Mouse (Mus musculus) kidney, postnatal 10 days (tissue): ENCODE data around the gene Lekr1.
"Not testable (repeated sequence)": the region's sequence is repeated elsewhere in the genome, so short reads cannot be mapped to it uniquely, and the experiment has no call there.

Experiments
- DNase-seq: peaks from one replicate; pipeline ENCODE4 v3.0.0; 2021; ENCODE audit warnings: mixed read lengths

Gene Lekr1

DNA sequence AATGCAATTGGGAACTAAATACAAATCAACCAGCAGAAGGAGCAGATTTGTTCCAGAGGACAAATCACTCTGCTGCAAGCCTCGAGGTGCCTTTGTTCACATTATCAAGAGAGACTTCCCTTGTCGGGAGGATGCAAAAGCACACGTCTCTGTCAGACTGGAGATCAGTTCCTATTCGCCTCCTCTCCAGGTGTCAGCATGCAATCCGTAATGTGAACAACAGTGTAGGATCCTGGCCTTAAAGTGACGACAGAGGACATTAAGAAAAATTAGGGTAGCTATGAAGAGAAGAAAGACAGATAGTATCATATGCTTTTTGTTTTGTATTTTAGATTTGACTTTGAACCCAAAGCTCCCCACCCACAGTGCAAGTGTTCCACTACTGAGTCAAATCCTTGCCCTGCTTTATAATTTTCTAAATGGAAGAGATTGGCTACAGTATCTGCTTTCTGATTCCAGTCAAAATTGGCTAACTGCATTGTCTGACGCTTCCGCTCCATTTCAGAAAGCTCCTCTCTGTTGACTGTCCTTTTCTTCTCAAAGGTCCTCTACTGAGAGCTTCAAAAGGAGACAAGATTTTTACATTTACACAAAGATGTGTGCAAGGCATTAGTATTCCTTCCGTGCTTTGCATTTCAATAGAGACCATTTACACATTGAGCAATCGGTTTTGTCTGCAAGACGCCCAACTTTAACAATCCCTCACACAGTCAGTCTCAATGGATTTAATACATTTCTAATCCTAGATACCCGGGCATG is 8.9 kb upstream of the Lekr1 start:
- no peak for DNase-seq

DNA sequence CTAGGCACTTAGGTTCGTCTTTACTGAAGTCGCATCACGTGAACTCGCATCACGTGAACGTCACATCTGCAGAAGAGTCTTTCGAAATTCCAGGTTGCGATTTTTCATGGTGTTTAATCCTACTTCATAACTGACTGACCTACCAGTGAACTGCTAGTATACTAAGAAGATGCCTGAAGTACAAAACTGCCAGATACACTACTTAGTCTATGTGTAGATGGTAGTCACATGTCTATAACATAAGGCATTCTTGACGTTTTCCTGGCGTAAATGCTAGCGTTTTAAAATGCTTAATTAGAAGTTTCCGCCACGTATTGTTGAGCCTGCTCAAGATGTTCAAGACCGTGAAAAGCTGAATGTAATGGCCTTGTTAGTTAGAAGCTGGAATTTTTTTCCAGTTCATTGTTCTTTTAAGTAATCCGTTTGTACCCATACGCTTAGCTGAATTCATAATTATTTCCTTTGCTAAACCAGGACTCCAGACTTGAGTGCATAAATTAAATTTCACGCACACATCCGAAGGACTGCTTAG is 7.9 kb upstream of the Lekr1 start:
- no peak for DNase-seq

DNA sequence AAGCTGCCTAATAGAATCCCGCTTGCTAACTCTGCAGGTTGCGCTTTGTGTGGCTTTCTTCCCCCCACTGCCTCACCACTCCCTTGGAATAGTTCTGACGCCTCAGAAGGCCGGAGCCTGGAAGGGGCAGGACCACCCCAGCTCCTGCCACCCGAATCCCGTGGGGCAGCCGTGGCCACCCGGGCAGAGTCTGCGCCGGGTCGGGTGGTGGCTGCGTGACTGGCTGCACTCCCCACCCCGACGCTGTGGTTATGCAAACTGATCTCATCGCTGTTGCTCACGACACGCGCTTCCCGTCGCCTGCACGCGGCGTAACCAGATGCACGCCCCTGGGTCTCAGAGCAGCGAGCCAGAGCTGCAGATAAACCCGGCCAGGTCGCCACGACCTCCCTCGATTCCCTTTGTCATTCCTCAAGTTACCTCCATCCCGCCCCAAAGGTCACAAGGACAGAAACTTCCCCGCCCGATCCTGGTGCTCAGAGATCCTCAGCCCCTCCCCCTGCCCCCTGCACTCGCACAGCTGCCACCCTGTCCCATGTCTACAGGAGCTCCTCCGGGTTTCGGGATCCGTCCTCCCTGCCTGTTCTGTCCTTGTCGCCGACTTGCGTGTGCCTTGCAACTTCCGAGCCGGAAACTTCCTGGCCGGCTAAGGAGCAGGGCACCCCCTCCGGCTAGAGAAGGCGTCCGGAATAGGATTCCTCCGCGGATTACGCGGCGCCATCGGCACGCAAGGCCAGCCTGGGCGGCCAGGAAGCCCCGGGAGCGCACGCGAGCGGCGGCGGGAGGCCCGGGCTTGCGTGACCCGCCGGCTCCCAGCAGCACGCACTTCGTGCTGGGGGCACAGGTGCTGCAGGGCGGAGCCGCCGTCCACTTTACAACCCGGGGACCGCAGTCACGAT is 7.1 kb upstream of the Lekr1 start:
- DNase-seq, result peak; percentile 80

DNA sequence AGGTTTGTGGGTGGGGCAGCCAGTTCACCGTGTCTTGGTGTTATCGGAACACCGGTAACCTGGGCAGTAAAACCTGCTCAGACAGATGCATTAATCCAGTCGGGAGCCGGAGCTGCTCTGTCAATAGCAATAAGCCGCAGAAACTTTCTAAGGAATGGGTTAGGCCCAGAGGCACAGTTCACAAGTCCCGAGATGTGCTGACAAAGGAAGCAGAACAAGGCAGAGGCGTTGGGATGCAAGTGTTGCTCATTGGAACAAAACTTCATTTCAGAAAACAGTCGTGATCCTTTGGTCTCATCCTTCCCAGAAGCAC is 6.5 kb upstream of the Lekr1 start:
- no peak for DNase-seq

DNA sequence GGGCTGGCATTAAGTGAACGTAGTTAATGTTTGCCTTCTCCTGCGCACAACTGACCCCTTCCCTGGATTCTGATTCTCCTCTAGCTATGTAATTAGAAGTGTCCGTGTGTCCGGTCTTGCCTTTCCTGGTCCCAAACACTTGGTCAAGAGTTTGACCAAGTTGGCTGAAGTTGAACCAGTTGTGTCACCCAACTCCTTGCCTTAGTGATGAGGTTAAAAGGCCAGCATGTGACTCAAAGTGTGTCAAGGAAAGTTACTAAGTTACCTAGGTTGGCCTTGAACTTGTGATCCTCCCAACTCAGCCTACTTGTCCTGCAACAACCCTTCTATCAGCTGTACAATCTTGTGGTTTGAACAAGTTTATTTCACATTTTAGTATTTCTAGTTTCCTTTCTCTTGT is 5.7 kb upstream of the Lekr1 start:
- no peak for DNase-seq

DNA sequence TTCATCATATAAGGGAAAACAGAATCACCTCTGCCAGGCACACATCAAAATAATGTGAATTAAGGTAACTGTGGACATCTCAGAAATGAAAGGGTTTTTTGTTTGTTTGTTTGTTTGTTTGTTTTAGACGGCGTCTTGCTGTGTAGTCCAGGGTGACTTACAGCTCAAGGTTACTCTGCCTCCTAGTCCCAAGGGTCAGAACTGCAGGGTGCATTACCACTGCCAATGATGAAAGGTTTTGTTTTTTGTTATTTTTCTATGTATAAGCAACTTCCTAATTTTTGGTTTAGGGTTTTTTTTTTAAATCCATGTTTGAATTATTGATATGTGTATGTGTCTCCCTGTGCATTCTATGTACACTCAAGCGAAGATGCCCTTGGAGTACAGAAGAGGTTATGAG is 4.3 kb upstream of the Lekr1 start:
- no peak for DNase-seq

DNA sequence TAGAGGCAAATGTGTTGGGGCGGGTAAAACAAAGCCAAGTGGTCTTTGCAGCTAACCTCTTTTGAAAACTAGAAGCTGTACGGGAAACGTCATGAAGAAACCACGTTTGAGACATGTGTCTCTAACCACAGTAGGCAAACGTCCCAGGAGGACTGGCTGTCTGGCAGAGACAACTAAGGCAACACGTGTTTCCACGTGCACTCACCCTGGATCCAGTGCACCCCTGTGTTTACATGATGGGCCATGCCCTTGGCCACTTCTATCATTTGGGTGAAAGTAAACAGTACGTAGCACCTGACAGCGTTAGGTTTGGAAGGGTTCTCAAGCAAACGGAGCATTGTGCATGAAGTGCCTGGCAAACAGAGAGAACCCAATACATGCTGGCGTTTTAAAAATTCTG is 2.9 kb upstream of the Lekr1 start:
- DNase-seq, result no peak

DNA sequence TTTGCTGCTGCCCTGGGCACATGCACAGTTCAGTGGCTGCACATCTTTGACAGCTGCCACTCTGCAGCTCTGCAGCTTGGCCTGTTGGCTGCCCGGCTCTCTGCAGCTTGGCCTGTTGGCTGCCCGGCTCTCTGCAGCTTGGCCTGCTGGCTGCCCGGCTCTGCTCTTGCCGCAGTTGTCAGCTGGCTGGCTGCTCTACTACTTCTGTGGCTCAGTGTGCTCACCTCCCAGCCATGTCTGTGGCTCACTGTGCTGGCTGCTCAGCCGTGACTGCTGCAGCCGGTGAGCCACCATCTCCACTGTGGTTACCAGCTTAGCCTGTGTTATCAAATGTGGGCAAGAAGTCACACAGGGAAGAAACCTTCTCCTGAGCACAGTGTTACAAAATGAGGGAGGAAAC is 4.2 kb downstream of the Lekr1 start:
- DNase-seq, result peak; percentile 23

DNA sequence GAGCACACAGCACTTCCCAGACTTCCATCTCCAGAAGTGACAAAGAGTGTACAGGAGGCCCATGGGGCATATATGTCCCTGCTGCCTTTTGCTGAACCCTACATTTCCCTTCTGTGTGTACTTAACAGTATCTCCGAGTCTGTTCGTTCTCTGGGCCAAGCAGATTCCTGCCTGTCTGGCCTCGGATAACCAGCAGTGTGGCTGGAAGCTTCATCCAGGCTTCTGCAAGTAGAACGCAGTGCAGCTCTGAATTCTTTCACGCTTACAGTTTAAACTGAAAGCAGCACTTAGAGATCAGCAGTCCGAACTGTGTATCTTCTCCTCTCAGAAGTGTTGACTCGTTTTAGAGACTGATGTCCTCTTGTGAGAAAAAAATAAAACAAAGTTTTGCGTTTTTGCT is 7.7 kb downstream of the Lekr1 start:
- DNase-seq, result peak; percentile 47

DNA sequence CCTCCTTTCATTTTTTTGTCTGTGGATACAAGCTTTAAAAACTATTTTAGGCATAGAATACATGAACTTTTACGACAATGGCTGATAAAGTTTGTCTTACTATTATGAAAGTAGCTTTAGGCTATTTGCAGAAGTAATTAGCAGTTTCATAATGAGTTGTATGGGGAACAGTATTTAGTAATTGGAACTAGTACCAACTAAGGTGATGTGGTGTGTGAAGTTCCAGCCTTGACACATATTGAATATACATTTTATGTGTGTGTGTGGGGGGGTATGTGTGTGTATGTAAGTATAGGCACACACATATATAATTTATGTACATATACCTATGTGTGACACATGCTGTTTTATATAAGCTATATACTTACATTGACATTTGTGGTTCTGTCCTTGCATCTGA is 14.6 kb downstream of the Lekr1 start:
- DNase-seq, result no peak

DNA sequence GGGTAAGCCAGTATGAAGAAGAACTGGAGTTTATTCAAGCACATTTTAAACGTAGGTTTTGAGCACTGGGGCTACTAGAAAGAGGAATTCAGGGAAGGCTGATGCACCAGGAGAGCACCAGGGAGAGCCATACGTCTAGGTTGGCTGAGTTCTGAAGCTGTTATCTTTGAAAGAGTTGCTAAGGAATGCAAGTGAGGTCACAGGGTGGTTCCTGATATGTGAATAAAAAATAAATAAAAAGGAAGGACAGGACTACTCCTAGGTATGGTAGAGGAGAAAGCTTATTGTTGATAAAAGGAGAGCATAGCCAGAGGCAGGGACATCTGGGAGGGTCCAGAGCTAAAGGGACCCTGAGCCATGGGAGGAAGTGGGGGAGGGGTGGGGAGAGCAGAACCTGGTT is 23.7 kb downstream of the Lekr1 start:
- DNase-seq, result no peak

DNA sequence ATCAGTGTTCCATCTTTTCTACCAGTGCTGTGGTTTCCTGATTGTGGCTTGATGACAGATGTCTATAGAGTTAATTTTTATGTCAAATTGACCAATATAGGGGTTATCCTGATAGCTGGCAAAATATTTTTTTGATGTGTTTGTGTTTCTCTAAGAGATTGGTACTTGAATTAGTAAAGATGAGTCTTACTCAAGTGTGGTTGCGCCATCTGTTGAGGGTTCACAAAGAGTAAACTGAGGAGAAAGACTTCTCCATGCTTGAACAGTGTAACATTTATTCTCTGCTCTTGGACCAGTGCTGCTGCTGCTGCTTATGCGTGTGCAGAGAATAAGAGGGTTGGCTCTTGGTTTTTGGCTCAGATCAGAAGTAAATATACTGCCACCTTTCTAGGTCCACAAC is 24.8 kb downstream of the Lekr1 start:
- no peak for DNase-seq

DNA sequence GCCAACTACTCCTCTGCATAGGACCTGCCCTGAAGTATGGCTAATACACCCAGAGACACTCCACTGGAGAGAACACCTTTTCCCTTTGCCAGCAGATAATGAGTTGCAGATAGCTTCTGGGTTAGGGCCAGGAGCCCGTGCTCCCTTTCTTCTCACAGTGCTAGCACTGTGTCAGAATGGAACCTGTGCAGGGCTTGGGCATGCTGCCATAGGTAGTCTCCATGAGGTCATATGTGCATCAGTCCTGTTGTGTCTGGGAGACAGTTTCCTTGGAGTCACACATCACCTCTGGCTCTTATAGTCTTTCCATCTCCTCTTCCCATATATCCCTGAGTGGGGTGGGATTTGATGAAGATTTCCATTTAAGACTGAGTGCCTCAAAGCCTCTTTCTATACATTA is 33.7 kb downstream of the Lekr1 start:
- no peak for DNase-seq

DNA sequence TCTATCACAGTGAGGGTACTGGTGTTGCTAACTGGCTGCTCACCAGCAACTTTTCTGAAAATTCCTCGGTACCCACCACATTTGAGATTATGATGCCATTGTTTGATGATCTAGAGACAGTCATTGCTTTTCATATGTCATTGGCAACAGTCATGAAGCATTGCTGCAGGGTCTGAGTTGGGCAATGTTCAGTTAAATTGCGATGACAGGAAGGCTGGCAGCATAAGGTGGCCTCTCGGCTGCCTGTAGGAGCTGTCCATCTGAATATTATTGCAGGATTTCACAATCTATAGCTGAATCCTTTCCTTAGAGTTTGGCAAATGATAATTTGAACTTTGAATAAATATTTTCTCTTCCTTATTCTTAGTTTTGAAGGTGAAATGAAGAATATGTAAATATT is 48.3 kb downstream of the Lekr1 start:
- no peak for DNase-seq

DNA sequence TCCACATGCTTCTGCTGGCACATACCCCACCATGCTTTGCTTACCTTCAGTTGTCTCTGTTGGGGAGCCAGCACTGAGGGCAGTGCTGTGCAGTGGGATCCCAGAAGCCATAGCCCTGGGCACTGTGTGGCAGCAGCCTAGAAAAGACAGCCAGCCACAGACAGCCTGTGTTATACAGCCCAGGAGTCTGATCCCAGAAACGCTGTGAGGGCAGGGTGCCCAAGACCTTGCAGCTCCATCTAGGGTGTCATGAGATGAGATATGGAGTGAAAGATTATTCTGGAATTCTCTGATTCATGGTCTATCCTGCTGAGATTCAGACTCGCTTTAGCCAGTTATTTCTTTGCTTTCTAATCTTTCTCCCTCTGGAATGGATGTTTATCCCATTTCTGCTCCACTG is 51.4 kb downstream of the Lekr1 start:
- DNase-seq, result no peak

DNA sequence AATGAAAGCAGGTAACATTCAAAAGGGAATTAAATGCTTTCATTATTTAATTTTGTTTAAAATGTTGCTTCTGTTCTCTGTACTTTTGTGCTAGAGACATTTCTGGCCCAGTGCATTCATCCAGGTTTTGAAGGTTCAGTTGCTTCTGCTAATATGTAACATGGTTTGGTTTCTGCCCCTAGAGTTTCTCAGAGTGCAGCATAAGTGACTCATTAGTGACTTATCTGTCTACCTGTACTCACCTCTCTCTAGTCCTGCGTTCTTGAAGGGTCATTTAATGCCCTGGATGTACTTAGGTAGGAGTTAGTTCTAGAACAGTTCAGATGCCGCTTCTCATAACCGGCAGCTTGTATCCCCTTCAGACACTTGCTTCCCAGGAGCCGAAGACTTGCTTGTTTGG is 56.9 kb downstream of the Lekr1 start:
- no peak for DNase-seq

DNA sequence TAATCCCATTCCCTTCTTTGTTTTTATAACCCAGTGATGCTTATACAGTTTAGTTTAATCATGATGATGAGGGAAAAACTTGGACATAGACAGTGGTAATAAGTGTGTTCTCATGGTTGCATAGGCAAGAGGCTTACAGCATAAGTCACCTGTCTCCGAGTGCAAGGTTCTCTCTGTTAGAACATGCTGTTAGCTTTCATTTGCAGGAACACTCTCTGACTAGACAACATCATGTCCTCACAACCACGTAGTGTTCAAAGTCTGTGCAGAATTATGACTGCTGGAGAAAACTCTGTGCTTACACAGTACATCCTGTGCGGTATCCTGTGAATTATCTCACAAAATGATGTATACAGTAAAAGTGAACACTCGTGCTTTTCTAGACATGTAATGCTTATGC is 57.6 kb downstream of the Lekr1 start:
- no peak for DNase-seq

DNA sequence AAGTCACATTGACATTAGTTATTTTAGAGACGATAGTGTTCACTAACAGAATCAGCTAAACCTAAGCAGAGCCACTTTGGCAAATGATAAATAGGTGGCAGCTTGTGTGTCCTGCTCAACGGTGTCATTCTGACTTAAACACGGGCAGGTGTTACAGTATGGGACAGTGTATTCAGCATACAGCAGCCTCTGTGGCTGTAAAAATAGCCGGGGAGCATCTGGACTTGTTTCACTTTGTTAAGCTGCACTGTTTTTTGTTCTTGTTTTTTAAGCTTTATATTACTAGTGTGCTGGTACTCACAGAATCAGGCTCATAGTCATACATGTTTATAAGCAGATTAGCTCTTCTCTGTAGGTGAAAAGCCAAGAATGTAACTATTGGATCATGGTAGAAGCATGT is 71.8 kb downstream of the Lekr1 start:
- DNase-seq, result no peak

DNA sequence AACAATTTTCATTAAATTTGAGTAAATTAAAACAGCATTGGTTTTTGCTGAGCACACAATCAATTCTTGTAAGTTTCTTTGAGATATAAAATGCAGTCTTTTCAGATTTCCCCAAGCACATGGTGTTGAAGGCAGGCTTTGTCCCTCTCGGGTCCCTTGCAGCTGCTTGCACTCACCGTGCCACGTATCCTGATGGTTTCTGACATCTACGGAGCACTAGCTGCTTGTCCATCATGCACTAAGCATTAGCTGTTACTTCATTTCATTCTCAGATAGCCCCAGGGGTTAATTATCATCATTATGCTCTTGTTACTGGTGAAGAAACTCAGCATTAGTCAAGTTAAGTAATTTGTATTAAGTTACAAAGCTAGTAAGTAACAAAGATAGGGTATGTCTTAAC is 78.9 kb downstream of the Lekr1 start:
- DNase-seq, result no peak

DNA sequence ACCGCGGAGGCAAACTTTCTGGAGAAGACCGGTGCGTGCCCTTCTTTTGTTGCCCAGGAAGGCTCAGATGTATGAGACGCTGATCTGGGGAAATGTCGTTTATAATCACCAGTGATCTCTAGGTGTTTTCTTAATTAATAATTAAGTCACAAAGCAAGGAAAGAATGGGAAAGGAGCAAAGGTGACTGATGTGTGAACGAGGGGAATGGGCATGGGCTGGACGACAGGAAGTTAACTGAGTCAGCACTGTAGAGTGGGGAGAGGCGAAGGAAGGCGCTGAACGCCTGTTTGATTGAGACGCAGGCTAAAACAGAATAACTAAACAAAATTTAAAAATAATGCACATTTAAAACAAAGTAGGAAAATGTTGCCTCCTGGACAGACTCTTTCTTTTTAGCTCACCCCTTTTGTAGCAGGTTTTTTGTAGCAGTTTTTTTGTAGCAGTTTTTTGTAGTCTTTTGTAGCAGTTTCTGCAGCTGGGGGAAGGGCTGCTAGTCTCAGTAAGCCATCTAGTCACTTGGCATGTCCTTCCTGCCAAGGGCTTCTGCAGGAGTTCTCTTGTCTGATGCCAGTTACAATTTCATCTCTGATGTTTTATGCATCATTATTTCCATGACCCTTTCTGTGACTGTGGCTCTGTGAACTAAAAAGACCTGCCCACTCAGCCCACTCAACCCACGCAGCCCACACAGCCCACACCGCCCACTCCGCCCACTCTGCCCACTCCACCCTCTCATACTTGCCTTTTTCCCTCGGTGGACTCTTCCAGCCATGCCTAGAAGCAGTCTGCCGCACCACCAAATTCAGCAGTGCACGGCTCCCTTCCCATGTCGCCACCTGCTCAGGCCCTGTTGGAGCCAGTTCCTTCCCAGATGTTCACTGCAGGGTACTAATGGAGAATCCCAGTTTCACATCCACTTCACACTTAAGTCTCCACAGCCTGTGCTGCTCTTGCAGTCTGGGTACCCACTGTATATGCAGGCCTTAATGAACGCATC is 98.8 kb downstream of the Lekr1 start:
- peak; percentile 19 for DNase-seq

DNA sequence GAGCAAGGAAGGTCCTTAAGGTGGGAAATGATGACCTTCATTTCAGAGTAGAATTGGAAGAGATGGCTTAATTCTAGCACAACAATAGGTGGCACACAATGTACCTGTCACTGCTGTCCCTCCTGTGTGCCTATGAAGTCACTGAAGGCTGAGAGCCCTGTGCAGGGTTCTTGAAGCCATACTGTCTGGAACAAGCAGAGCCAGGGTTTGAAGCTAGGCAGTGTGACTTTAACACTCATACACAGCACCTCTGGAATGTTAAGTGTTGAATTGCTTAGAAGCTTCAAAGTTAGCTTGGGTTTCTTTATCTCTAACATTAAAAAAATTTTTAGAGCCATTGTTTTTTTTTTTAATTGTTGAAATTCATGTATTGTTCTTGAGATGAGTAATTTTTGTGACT is 100.4 kb downstream of the Lekr1 start:
- no peak for DNase-seq

DNA sequence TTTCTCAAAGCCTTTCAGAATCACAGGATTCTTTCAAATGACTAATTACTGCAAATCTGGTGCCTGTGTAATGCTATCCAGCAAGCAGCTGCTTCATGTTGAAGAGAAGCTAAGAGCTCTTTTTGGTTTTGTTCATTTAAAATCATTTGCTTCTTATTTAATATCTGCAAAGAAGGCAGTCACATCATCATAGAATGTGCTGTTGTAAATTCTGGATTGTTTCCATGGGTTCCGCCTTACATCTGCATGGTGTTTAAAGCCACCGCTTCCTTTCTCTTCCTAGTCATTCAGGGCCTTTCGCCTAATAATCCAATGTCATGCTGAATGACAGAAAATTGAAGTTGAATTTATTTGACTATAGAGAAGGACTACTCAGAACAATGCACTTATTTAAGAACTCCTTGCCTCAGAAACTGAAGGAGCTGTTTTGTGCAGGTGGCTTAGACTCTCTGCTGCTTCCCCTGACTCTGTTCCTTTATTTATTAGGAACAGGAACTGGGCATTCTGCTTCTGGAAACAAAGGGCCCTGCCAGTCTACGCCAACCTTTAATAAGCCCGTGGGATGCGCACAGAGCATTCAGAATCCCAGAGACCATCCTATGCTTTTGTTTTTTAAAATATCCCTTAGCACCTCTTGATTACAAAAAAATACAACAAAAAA is 101.3 kb downstream of the Lekr1 start:
- DNase-seq, result no peak

DNA sequence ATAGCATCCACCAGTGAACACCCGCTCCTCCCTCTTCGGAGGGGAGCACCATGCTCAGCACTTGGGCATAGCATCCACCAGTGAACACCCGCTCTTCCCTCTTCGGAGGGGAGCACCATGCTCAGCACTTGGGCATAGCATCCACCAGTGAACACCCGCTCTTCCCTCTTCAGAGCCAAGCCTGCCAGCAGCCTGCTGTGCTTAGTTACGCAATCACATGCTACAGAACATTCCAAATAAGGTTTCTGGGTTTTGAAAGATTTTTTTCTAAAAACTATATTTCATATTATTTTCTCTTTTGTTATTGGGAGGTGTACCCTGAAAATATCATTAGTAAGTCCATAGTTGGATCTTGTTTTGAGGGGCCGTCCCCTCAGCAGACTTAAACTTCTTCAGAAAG is 103.6 kb downstream of the Lekr1 start:
- DNase-seq, result not testable (repeated sequence)
